Mouse (Mus musculus) mouse embryonic stem cell (cell line): ENCODE measurements around the gene Rangap1.

ENCODE experiments used
- in situ Hi-C, 2 experiments: fragments of 300-500 bp; cut with MboI; formaldehyde crosslinking; loops; 1 replicate in 1 of 2; 3 replicates in 1 of 2; pipeline ENCODE4 v1.14.3; 2019 to 2020; ENCODE audit warnings: low sequenced_read_pairs in 2 of 2, low pct_unique_long_range_greater_than_20kb in 1 of 2, mixed read lengths in 1 of 2; ENCODE audit not compliant: unreplicated experiment in 1 of 2

Gene Rangap1

DNA sequence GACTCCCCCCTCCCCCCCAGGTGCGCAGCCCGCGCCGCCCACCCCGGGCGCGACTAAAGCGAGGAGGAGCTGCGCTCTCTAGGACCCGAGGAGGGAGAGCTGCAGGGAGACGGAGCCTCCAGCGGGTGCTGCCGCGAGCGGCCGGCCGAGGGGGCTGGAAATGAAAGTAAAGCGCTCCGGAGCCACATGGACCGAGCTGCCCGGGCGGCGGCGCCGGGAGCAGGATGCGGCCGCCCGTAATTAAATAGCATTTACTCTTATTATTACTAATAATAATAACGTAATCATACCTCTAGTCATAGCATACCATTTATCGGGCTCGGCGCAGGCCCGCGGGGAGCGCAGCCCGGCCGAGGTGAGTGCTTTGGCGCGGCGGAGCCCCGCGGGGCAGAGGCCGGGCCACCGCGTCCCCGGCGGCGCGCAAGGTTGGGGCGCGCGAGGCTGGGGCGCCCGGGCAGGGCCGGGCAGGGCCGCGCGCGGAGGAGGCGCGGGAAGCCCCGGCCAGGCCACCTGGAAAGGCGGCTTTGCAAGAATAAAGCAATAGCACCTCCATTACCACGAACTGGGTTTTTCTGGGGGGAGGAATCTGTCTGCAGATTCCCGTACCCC is at the start of gene Rangap1, which contains the start of gene Zc3h7b:
Rangap1 (minus strand) TSS at position 539 of the 609 bp plus-strand sequence.
Zc3h7b (plus strand) TSS at position 66 of the 609 bp plus-strand sequence.
- in situ Hi-C loops: no loop called here

DNA sequence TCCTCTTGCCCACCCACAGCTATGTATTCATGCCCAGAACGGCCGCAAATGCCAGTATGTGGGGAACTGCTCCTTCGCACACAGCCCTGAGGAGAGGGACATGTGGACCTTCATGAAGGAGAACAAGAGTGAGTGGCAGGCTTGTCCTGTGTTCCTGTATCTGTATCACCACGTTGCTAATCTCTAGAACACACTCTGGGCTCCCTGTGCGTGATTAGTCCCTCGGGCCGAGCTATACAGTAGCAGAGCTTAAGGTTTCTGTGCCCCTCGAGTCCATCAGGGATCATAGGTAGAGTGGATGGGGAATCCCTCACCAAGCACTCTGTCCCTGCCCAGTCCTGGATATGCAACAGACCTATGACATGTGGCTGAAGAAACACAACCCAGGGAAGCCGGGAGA is 47.1 kb upstream of the Rangap1 start:
- in situ Hi-C loops: no loop called here

DNA sequence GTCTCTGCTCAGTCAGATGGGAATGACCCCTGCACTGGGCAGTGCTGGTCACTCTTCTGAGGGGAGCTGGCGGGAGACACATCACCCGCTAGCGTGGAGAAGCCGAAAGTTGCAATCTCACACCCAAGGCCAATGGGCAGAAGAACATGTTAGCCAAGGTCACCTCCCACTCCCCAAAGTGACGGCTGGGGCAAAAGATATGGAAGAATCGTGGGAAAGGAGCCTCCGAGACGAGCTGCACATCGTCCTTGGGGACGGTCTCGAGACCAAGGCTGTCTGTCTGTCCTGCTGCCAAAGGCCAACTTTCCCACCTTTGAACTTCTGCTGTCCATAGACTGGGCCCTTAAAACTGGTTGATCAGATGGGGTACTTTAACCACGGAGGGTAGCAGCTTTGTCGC is 42.2 kb upstream of the Rangap1 start:
- in situ Hi-C loops: no loop called here

DNA sequence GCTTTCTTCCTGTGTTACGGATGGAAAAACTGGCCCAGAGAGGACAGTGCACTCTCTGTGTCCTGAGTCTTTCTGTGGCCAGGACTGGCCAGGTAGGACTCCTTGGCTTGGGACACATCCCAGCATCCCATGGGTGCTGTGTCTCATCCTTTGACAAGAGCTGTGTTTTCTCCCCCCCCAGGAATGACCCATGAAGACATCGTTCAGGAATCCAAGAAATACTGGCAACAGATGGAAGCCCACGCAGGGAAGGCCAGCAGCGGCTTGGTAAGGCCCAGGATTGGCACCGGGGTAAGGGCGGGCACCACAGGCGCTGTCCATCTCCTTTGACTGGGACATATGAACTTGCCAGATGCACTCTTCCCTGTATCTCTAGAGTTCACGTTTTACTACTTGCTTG is 40.4 kb upstream of the Rangap1 start:
- in situ Hi-C loops: no loop called here

DNA sequence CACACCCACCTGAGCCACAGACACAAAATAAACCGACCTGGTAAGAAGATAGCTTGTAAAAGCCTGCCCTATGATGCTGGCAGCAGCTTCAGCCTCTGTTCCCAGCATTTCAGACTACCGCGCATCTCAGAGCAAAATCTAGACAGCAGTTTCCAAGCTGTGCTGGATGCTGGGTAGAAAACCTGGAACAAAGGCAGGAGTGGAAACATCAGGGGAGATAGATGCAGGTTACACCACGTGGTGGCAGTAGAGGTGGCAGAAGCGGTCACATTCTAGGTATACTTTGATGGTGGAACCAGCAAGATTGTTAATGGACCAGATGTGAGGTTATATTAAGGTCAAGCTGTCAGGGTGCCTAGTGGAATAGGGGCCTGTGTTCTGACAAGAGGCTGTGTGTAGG is 39.4 kb upstream of the Rangap1 start:
- in situ Hi-C loops: no loop called here

DNA sequence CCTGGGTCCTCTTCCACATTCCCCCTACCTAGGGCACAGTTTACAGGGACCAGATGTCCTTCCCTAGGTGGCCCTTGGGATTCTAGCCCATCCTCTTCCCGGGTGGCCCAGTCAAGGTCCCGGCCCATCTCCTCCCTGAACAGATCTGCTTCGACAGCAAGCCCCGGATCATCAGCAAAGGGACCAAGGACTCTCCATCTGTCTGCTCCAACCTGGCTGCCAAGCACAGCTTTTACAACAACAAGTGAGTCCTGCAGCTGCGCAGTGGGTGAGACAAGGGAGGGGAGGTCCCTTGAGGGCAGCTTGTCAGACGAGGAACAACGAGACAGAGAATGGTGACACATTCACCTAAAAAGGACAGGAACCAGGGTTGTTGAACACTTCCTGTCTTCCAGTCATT is 36.5 kb upstream of the Rangap1 start:
- in situ Hi-C loops: no loop called here

DNA sequence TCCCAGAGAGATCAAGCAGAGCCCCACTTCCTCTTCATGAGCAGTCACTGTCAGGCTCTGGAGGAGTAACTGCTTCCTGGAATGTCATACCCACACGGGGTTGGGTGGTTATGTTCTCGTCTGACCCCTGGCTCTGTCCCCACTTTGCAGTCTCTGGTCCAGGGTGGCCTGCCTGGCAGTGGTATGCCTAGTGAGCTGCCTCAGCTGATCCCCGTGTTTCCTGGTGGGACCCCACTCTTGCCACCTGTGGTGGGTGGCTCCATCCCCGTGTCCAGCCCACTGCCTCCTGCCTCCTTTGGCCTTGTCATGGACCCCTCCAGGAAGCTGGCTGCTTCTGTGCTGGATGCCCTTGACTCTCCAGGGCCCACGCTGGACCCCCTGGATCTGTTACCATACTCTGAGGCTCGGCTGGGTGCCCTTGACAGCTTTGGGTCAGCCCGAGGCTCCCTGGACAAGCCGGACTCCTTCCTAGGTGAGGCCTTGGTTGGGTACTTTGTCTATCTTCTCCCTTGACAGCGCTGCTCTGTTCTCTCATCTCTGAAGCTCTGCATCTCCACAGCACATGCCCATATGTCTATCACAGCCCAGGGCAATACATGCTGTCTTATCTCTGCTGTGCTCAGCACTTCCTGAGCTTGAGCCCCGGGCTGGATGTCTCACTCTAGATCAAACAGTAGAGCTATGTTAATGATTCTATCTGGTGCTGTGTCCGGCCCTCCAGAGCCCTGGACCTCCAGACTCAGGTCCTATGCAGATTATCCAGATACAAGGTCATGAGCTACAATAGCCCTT is 31.5 kb upstream of the Rangap1 start:
- in situ Hi-C loops: no loop called here

DNA sequence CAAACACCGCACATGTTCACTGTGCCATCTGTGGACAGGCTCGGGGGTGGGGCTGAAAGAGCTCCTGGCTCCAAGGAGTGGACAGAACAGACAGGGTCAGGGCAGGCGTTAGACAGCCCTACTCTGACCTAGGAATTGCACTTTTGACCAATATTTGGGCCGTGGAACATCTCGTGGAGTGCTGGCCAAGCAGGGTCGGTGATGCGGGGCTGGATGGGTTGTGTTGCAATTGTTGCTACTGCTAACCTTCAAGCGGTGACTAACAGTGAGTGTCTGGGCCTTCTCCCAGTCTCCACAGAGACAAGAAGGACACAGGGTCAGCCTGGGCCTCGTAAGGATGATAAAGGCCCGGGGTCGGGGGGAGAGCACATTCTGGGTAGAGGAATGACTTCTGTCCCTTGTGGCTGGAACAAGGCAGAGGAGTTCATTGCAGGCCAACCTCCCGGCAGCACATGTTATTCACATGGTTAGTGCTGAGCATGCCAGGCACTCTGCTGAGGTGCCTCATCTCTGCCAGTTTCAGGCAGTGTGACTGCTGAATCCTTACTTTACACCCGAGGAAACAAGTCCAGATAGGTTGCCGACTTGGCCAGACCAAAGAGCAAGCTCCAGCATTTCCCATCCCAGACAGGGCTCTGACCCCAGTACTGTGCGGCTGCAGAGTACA is 29.3 kb upstream of the Rangap1 start:
- in situ Hi-C loops: no loop called here

DNA sequence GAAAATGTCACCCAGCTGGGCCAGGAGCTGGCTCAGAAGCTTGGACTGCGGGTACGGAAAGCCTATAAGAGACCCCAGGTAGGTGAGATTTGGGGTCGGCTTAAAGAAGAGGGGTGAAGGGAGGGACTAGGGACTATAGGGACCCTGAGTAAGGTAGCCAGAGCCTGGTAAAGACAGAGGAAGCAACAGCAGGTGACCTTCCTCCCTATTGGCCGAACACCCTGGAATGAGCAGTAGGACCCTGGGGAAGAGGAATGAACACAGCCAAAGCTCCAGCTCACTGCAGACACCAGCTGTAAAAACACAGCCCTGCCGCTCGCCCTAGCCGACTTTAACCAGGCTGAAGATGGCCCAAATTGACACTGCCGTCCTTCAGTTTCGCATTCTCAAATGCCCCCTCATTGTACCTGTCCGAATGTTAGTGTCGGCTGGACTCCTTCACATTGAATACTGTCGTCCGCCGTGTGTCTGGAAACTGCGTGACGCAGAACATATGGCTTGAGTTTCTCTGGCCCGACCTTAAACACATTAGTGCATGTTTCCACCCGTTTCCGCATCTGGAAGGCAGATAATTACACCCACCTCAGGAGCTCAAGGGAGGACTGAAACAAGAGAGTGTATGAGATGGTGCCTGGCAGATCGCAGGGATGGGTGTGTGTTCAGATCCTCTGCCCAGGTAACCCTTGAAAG is 27.2 kb upstream of the Rangap1 start:
- in situ Hi-C loops: no loop called here

DNA sequence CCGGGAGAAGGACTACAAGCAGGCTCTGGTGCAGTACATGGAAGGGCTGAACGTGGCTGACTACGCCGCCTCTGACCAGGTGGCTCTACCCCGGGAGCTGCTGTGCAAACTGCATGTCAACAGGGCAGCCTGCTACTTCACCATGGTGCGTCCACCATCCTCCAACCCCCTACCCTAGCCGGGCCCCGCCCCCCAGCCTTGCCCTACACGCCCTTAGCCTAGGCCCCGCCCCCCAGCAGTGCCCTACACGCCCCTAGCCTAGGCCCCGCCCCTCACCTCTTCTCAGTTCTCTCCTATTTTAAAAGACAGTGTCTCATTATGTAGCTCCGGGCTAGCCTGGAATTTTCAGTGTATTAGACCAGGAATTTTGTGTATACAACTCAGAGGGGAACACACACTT is 23.7 kb upstream of the Rangap1 start:
- in situ Hi-C loops: no loop called here

DNA sequence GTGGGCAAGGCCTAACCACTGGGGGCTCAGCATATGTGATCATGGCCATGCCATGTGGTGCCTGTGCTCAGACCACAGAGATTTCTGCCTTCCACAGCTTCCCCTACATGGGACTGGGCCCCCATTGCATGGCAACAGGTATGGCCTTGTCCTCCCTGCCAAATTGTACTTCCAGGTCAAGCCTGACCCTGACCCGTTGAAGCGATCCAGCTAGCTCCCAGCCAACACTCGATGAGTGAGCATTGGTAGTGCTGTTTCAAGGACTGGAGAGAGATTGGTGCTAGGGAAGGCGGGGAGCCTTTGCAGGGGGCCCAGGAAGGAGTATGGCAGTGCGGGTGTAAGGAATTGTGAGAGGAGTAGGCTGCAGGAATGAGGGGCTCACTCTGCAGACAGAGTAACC is 21.1 kb upstream of the Rangap1 start:
- in situ Hi-C loops: no loop called here

DNA sequence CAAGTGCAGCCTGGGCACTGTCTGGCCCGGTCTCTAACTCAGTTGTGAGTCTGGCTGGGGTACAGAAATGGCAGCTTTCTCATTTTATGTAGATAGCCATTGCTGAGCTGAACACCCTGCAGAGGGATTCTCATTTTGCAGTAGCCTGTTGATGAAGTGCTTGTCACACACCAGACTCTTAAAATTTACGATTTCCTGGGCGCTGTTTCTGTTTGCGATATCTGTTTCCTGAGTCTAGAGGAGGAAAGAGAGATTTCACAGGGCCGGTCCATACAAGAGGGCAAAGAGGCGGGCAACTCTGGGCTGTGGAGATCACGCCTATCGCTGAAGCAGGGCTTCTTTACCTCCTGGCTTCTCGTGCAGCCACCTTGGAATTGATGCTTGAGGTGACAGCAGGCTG is 20.3 kb upstream of the Rangap1 start:
- in situ Hi-C loops: no loop called here

DNA sequence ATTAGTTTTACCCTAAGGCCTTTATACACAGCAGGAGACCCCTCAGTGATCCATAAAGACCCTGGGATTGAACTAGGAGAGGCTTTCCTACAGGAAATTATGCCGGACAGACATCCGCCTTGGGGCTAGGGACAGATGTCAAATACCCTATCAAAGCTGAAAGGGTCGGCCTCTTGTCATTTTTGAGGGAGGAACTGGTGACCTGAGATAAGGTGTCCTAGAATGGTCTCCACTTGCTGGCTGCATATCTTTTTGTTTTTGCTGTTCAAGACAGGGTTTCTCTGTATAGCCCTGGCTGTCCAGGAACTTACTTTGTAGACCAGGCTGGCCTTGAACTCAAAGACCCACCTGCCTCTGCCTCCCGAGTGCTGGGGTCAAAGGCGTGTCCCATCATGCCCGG is 19.2 kb upstream of the Rangap1 start:
- in situ Hi-C loops: no loop called here

DNA sequence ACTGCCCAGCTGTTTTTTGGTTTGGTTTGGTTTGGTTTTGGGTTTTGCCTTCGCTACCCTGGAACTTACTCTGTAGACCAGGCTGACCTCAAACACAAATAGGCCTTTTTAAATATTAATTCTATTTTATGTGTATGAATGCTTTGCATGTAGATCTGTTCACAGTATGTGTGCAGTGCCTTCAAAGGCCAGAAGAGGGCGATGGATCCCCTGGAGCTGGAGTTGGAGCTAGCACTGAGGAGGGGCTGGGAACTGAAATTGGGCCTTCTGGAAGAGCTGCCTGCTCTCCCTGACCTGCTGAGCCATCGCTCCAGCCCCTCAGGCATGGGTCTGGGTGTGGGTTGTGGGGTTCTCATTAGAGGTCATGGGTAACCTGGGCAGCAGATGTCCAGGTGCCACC is 16.6 kb upstream of the Rangap1 start:
- in situ Hi-C loops: no loop called here

DNA sequence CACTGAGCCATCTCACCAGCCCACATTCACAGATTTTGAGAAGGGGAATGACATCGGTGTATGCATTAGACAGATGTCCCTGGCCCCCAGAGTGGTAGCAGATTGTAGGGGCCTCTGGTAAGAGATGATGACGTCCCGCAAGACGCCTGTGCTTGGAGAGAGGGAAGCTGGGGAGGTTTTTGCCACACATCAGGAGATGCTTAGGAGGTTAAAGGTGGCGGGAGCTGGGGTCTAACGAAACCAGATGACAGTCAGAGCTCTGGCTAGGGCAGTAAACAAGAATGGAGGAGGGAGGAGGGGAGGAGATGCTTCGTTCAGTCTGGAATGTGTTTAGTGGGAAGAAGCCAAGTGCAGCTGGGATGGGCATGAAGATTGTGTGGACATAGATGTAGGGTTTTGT is 16.1 kb upstream of the Rangap1 start:
- in situ Hi-C loops: no loop called here

DNA sequence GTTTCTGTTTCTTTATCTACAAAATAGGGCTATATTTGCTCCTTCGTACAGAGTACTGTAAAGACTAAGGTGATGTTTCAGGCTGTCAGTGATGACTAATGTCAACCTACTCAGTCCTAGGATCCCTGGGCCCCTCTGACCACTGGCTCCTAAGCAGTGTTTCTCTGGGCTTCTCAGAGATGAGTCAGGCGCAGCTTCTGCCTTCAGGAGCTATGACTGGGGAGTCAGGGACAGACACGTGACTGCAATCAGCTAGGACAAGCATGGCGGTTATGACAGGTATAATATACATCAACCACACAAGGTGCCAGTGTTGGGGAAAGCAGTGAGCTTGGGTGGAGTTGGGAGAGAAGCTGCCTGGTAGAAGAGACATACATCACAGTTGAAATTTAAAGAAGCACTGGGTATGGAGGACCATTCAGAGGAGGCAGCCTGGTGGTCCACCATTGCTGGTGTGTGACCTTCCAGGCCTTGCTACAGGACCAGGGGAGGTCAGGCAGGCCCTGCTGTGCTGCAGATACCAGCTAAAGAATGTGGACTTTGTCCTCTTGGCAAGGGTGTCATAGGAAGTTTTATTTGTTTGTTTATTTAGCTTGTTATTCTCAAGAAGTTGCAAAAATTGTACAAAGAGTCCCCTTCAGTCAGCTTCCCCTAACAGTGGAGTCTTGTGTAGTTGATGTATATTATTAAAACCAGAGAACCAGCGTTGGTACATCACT is 15.2 kb upstream of the Rangap1 start:
- in situ Hi-C loops: no loop called here

DNA sequence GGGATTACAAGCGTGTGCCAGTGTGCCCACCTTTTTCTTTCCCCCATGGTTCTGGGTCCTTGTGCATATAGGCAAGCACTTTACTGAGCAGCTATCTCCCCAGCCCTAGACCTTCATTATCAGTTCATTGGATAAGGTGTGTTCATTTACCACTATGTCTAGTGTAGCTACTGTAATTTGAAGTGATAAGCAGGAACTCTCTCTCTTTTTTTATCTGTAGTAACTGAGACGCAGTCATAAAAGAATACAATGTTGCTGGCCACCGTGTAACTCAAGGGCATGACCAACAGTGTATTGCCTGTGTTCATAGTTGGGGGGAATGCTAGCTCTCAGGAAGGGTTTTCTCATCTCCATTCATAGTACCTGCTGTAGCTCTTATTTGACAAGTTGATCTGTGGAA is 14.2 kb upstream of the Rangap1 start:
- in situ Hi-C loops: no loop called here

DNA sequence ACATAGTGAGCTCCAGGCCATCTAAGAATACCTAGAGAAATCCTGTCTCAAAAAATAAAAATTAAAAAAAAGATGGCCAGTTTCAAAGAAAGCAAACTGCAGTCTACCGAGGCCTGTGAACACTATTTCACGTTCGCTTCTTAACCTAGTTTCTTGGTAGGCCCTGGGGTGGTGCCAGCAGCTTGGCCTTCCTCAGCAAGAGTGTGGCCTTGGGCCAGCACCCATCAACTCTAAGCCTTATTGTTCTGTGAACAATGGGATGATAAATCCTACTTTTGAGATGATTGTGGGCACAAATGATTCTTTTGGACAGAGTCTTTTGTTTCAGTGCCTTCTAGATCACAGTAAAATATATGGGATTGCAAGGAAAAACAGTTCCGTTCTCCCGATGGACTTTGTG is 13.4 kb upstream of the Rangap1 start:
- in situ Hi-C loops: no loop called here

DNA sequence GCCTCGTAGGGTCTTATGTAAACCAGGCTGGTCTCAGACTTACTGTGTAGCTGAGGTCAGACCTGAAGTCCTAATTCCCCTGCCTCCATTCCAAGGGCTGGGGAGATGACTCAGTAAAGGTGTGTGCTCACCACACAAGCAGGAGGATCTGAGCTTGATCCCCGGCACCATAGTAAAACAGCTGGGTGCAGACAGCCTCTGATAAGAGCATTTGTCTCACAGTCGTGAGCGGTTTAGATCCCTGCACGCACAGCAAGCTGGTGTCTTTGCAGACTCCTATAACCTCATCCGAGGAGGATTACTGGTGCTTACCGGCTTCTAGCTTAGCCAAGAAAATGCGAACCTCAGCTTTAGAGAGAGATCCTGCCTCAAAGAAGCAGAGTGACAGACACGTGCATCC is 8.3 kb upstream of the Rangap1 start:
- in situ Hi-C loops: no loop called here
